Mouse (Mus musculus): ENCODE measurements around the gene Dnajc5g. TPM values are rescaled to one million over a fixed set of nuclear protein-coding genes. Genes with fewer than 3 reads are reported as not detected.

Dnajc5g gene
- polyA plus RNA-seq, 1 experiment from 2014 or later: not detected

DNA sequence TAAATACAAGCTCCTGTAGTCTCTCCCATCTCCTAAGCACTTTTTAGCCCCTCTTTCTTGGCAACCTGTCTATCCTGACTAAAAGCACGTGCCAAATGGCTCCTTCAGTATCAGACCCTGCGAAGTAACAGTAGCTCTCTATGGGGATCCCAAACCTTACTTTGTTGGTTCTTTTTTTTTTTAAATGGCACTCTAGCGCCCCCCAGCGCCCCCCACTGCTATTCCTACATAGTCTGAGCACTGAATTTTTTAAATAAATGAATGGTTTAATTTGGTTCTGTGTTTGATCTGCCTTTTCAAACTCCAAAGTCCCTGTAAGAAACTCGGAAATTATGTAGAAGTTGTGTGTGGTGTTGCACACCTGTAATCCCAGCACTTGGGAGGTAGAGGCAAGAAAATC lies 20.0 kb downstream of the Dnajc5g start:
- H3K9ac ChIP-seq (ENCODE audit: low read depth, low read length): no peak overlapping the region
- no peaks in the 10 kb centered on the region for H3K9me3 ChIP-seq (replicated peaks; ENCODE audit: control insufficient read depth, low read length, poor library complexity, severe bottlenecking)
- no peak for ATAC-seq
- H3K4me3 ChIP-seq (ENCODE audit: low read depth, low read length): no peak overlapping the region
- H3K4me2 ChIP-seq (ENCODE audit: low read length): no peak overlapping the region
- H3K4me1 ChIP-seq (ENCODE audit: control insufficient read depth, insufficient read depth, low read length): no peaks in the 10 kb centered on the region
- H3K36me3 ChIP-seq (ENCODE audit: control insufficient read depth, insufficient read depth, low read length): no peaks in the 10 kb centered on the region
- H3K27me3 ChIP-seq (ENCODE audit: control insufficient read depth, insufficient read depth, low read depth, low read length): peaks cover 3% of the 10 kb centered on the region; the same call in 1 of the 2 replicates
- H3K27ac ChIP-seq (ENCODE audit: low read length): no peak overlapping the region
- 45% methylated on average over 5 of the region's 5 CpGs for WGBS

DNA sequence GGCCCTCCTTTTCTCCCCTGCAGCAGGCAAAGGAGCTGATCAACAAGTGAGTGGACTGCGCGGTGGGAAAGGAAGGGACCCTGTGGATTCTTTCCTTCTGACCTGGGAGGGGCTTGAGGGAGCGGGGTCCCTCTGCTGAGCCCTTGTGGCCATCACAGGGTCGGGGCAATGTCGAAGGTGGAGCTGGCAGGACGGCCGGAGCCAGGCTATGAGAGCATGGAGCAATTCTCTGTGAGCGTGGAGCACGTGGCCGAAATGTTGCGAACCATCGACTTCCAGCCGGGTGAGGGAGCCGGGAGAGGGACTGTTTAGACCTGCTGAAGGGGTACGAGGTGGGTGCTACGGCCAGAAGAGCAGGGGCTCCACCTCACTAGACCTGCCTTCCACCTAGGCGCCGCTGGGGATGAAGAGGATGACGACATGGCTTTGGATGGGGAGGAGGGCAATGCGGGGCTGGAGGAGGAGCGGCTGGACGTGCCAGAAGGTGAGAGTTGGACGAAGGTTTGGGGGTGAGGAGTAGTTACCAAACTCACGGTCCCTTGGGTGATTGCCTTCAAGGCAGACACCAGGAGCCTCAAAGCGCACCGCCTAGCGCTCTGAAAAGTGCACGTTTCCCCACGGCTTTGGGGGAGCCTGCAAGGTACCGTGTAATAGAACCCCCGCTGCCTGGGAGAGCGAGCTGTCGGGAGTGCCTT lies 30.8 kb downstream of the Dnajc5g start:
- Histone ChIP-seq H3K27me3 (ENCODE audit: control insufficient read depth, insufficient read depth, low read depth, low read length) (peaks cover 52% of the 10 kb centered on the region), H3K9me3 (replicated peaks; ENCODE audit: control insufficient read depth, low read length, poor library complexity, severe bottlenecking) (no peaks in the 10 kb centered on the region), H3K4me3 (ENCODE audit: low read depth, low read length) (peak overlapping the region; percentile 31), H3K4me2 (ENCODE audit: low read length) (peak overlapping the region; percentile 64), H3K27ac (ENCODE audit: low read length) (no peak overlapping the region), H3K9ac (ENCODE audit: low read depth, low read length) (no peak overlapping the region), H3K36me3 (ENCODE audit: control insufficient read depth, insufficient read depth, low read length) (no peaks in the 10 kb centered on the region), H3K4me1 (ENCODE audit: control insufficient read depth, insufficient read depth, low read length) (peaks cover 13% of the 10 kb centered on the region)
- under 1% methylated on average over 31 of the region's 33 CpGs for WGBS
- no peak for ATAC-seq

DNA sequence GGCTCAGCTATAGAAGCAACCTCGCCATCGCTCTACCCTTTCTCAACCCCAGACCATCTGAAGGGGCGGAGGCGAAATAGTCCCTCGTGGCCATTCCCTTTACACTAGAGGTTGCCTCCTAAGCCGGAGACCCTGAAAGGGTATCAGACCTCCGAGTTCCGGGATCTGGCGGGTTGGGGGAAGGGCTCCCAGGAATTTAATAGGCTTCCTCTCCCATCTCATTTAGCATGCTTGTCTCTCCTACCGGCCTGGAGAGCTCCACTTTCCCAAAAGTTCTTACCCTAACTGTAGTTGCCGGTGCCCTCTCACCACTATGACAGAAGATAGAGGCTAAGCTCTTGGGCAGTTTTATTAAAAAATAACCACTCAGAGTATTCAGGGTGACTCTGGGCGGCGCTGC lies 31.6 kb downstream of the Dnajc5g start:
- peaks cover 52% of the 10 kb centered on the region for H3K27me3 ChIP-seq (ENCODE audit: control insufficient read depth, insufficient read depth, low read depth, low read length)
- H3K9me3 ChIP-seq (replicated peaks; ENCODE audit: control insufficient read depth, low read length, poor library complexity, severe bottlenecking): no peaks in the 10 kb centered on the region
- no peaks in the 10 kb centered on the region for H3K36me3 ChIP-seq (ENCODE audit: control insufficient read depth, insufficient read depth, low read length)
- H3K27ac ChIP-seq (ENCODE audit: low read length): no peak overlapping the region
- no peak for ATAC-seq
- WGBS: 0% methylated on average over 13 of the region's 13 CpGs
- H3K4me3 ChIP-seq (ENCODE audit: low read depth, low read length): peak overlapping the region; percentile 31
- peak overlapping the region; percentile 64 for H3K4me2 ChIP-seq (ENCODE audit: low read length)
- H3K4me1 ChIP-seq (ENCODE audit: control insufficient read depth, insufficient read depth, low read length): peaks cover 13% of the 10 kb centered on the region
- H3K9ac ChIP-seq (ENCODE audit: low read depth, low read length): 0 out of 2 replicates have a peak overlapping the region, but pooled peaks have one; percentile 16

DNA sequence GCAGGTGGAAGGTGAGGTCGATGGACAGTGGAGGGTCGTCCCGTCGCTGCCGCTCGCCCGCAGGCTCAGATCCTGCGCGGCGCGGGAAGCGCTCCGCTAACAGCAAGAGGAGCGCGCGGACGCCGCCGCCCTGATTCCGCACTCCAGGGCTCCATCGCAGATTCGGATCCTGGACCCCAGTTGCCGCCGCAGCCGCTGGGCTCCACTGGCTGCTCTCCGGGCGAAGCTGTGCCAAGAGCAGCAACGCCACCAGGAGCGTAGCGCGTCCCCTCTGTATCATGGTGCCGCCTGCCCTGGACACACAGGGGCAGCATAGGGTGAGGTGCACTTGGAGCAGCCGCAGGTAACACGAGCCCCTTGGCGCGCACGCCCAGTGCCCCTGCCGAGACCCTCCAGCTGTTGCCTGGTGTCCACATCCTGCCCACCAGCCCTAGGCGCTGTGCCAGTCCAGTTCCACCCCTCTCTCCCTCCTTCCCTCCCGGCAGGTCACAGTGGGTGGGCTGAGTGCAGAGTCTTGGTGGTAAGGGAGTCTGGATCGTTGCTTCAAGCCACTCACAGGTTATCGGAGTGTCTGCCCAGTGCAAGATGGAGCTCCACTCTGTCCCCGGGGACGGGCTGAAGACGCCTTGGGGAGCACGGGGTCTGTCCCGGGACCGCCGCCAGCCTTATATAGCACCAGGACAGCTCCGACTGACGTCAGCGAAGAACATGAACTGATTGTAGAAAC lies 32.3 kb downstream of the Dnajc5g start, which contains the start of gene Ucn:
TSS of gene Ucn (minus strand) at position 589 of the 727 bp plus-strand sequence.
- Histone ChIP-seq H3K9me3 (replicated peaks; ENCODE audit: control insufficient read depth, low read length, poor library complexity, severe bottlenecking) (no peaks in the 10 kb centered on the region), H3K27me3 (ENCODE audit: control insufficient read depth, insufficient read depth, low read depth, low read length) (peaks cover 52% of the 10 kb centered on the region), H3K4me2 (ENCODE audit: low read length) (peak within 1 kb of the TSS; percentile 64), H3K4me3 (ENCODE audit: low read depth, low read length) (peak within 1 kb of the TSS; percentile 31), H3K27ac (ENCODE audit: low read length) (no peak within 1 kb of the TSS), H3K4me1 (ENCODE audit: control insufficient read depth, insufficient read depth, low read length) (peaks cover 13% of the 10 kb centered on the region), H3K36me3 (ENCODE audit: control insufficient read depth, insufficient read depth, low read length) (no peaks in the 10 kb centered on the region), H3K9ac (ENCODE audit: low read depth, low read length) (peak within 1 kb of the TSS; percentile 28; the same call in 1 of the 2 replicates)
- under 1% methylated on average over 47 of the region's 52 CpGs for WGBS
- 0 out of 2 replicates have a peak, but pooled peaks have one; percentile 45 for ATAC-seq

DNA sequence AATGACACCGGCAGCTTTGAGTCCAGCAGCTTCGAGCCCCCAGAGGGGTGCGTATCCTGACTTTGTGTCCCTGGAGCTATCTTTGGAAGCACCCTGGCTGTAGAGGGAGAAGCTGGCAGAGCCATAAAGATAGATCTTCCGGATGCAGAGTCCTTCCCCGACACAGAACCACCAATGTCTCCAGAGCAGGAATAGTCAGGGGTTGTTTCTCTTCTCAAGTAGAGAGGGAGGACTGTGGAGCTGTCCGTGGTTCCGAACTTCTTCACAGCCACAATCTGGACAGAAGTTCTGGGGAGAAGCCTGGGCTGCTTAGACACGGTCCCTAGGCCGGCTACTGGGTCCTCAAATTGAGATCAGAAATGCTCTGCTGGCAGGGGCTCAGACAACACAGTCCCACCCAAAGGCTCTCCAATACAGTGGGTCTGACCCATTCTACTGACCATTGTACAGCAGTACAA lies 32.9 kb downstream of the Dnajc5g start:
- H3K9ac ChIP-seq (ENCODE audit: low read depth, low read length): no peak overlapping the region
- H3K9me3 ChIP-seq (replicated peaks; ENCODE audit: control insufficient read depth, low read length, poor library complexity, severe bottlenecking): no peaks in the 10 kb centered on the region
- no peaks in the 10 kb centered on the region for H3K36me3 ChIP-seq (ENCODE audit: control insufficient read depth, insufficient read depth, low read length)
- 17% methylated on average over 9 of the region's 9 CpGs for WGBS
- H3K27me3 ChIP-seq (ENCODE audit: control insufficient read depth, insufficient read depth, low read depth, low read length): peaks cover 52% of the 10 kb centered on the region
- H3K4me1 ChIP-seq (ENCODE audit: control insufficient read depth, insufficient read depth, low read length): peaks cover 13% of the 10 kb centered on the region
- H3K4me2 ChIP-seq (ENCODE audit: low read length): peak overlapping the region; percentile 64; the same call in 1 of the 2 replicates
- H3K4me3 ChIP-seq (ENCODE audit: low read depth, low read length): no peak overlapping the region
- H3K27ac ChIP-seq (ENCODE audit: low read length): no peak overlapping the region
- no peak for ATAC-seq

DNA sequence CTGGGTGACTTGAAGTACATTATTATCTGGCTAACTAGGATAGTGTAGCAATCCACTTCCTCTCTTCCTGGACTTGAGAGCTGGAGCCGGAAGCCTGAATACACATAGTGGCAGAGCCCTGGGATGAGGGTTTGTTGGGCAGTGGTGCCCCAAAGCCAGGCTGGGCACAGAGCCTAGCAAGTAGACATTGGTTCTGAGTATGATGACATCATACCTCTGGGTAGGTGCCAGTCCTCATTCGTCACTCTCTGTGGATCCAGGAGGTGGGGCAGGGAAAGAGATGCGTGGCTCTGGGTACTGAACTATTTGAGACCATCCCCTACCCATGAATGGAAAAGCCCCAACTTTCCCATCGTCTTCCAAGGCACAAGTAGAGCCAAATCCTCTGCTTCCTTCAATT lies 43.7 kb downstream of the Dnajc5g start:
- 90% methylated on average over 4 of the region's 4 CpGs for WGBS

DNA sequence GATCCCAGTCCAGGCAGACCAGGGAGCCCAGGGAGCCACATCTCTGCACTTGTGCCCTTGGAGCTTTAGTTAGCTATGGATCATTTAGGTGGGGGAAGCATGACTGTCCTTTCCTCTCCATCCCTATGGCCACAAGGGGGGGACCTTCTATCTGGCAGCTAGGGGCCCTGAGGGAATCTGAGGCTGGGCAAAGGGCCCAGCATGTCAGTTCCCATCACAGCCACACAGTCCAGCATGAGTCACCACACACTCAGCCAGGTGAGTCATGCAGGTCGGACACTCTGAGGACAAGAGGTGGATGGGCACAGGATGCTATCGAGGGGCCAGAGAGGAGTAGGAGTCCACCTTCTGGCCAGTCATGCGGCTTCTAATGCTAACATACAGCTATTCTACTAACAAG lies 45.7 kb downstream of the Dnajc5g start:
- ATAC-seq: no peak
- no peak overlapping the region for H3K27ac ChIP-seq (ENCODE audit: low read length)
- no peak overlapping the region for H3K9ac ChIP-seq (ENCODE audit: low read depth, low read length)
- no peak overlapping the region for H3K4me2 ChIP-seq (ENCODE audit: low read length)
- H3K36me3 ChIP-seq (ENCODE audit: control insufficient read depth, insufficient read depth, low read length): no peaks in the 10 kb centered on the region
- no peak overlapping the region for H3K4me3 ChIP-seq (ENCODE audit: low read depth, low read length)
- peaks cover 12% of the 10 kb centered on the region for H3K4me1 ChIP-seq (ENCODE audit: control insufficient read depth, insufficient read depth, low read length)
- no peaks in the 10 kb centered on the region for H3K27me3 ChIP-seq (ENCODE audit: control insufficient read depth, insufficient read depth, low read depth, low read length)
- 88% methylated on average over 3 of the region's 3 CpGs for WGBS
- no peaks in the 10 kb centered on the region for H3K9me3 ChIP-seq (replicated peaks; ENCODE audit: control insufficient read depth, low read length, poor library complexity, severe bottlenecking)

More for the DNA sequence above, 43.7 kb downstream of the Dnajc5g start:
- Histone ChIP-seq H3K4me1 (ENCODE audit: control insufficient read depth, insufficient read depth, low read length) (peaks cover 9% of the 10 kb centered on the region), H3K4me3 (ENCODE audit: low read depth, low read length) (no peak overlapping the region), H3K27ac (ENCODE audit: low read length) (no peak overlapping the region), H3K9me3 (replicated peaks; ENCODE audit: control insufficient read depth, low read length, poor library complexity, severe bottlenecking) (no peaks in the 10 kb centered on the region), H3K36me3 (ENCODE audit: control insufficient read depth, insufficient read depth, low read length) (no peaks in the 10 kb centered on the region), H3K9ac (ENCODE audit: low read depth, low read length) (no peak overlapping the region), H3K27me3 (ENCODE audit: control insufficient read depth, insufficient read depth, low read depth, low read length) (no peaks in the 10 kb centered on the region), H3K4me2 (ENCODE audit: low read length) (no peak overlapping the region)
- ATAC-seq: no peak

DNA sequence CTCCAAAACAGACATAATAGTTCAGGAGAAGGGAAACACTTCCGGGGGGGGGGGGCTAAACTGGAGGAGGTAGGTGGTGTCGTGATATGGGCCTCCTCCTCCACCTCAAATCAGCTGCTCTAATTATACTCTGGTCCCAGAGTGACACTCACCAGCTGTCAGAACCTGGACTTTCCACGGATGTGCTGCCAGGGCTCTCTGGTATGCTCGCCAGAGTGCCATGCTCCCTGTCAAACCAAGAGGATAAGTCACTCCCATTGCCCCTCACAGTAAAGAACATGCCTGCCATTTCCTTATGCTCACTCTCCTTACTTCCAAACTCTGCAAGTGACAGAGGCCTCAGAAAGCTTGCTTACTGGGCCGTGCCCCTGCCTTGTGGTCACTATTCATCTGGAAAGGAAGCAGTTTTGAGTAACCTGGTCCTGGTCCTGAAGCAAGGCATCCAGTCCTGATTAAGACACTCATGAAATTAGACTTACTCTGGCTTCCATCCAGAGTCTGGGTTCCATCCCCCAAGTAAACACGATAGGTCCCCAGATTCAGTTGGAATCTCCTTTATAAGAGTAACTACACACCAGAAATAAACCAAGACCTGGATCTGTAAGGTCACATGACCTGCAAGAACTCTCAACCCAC lies 47.5 kb downstream of the Dnajc5g start:
- WGBS: 35% methylated on average over 6 of the region's 6 CpGs
- Histone ChIP-seq H3K27ac (ENCODE audit: low read length) (peak overlapping the region; percentile 45), H3K4me3 (ENCODE audit: low read depth, low read length) (peak overlapping the region; percentile 61), H3K4me1 (ENCODE audit: control insufficient read depth, insufficient read depth, low read length) (peaks cover 12% of the 10 kb centered on the region), H3K9ac (ENCODE audit: low read depth, low read length) (peak overlapping the region; percentile 74), H3K4me2 (ENCODE audit: low read length) (peak overlapping the region; percentile 85), H3K9me3 (replicated peaks; ENCODE audit: control insufficient read depth, low read length, poor library complexity, severe bottlenecking) (no peaks in the 10 kb centered on the region), H3K36me3 (ENCODE audit: control insufficient read depth, insufficient read depth, low read length) (peaks cover 13% of the 10 kb centered on the region), H3K27me3 (ENCODE audit: control insufficient read depth, insufficient read depth, low read depth, low read length) (no peaks in the 10 kb centered on the region)
- ATAC-seq: peak; percentile 57
